Mouse (Mus musculus) hindbrain, embryonic 15.5 days (tissue): ENCODE data around the gene Tagap1. TPM values are rescaled to one million over a fixed set of nuclear protein-coding genes. Genes with fewer than 3 reads are reported as not detected.

Experiments
- polyA plus RNA-seq: library from polyadenylated mRNA; unstranded; fragments of >200 nt; fragmentation: Nextera tagmentation; extraction: Ambion mirVana; gene quantifications from 2 replicates; pipeline ENCODE4 v1.2.1, GENCODE M21; 2015

Gene Tagap1
- polyA plus RNA-seq, 1 experiment from 2014 or later = 53.7 TPM

Other genes with a start within 250 kb of the Tagap1 start
- gene Ezr, start 178.4 kb downstream of the Tagap1 start, polyA plus RNA-seq = 55.2 and 65.7 TPM in 2 replicates
- 56.3 and 57.6 TPM in 2 replicates for gene Rsph3b, start 12.5 kb downstream of the Tagap1 start, polyA plus RNA-seq
- 107 and 116 TPM in 2 replicates for gene Rnaset2b, start 9.5 kb upstream of the Tagap1 start, polyA plus RNA-seq
- gene Gm49721, start 17.7 kb upstream of the Tagap1 start, polyA plus RNA-seq = 0.19 and 0.38 TPM in 2 replicates
- 0.30 TPM in 1 of 2 replicates, not detected in the other for gene Gm1604a, start 64.4 kb upstream of the Tagap1 start, polyA plus RNA-seq
- 21.9 and 22.5 TPM in 2 replicates for gene Rps6ka2, start 209.0 kb upstream of the Tagap1 start, polyA plus RNA-seq